Mouse (Mus musculus) megakaryocyte, embryonic 14.5 days (primary cell): ENCODE results near the gene Cd68.
A peak's percentile ranks its signal among the peaks of the same experiment; 100 is the strongest.

Experiments used
- FLI1 ChIP-seq: IDR thresholded peaks from 2 replicates; pipeline ENCODE4 v1.6.1; 2012; ENCODE audit warnings: low read length, inconsistent platforms, mixed read lengths
- GATA1 ChIP-seq: IDR thresholded peaks from 3 replicates; pipeline ENCODE4 v1.6.1; 2012; ENCODE audit warnings: mixed read lengths, low read length, inconsistent platforms, borderline replicate concordance

GRCm38 (mm10) chr11:69662213-69662966 lies 3.6 kb downstream of the Cd68 start, which contains the start of gene Mpdu1:
- TF ChIP-seq GATA1, result no peak
- TF ChIP-seq FLI1, result 0 out of 2 replicates have a peak, but pooled peaks have one; percentile 15
